Mouse (Mus musculus): Measurements from ENCODE around the gene Itpr3. TPM values are rescaled to one million over a fixed set of nuclear protein-coding genes. Genes with fewer than 3 reads are reported as not detected.

Itpr3 gene
- polyA plus RNA-seq, 1 experiment: 42.0 TPM

GRCm38 (mm10) chr17:27041046-27041786, 15.9 kb upstream of the Itpr3 start:
- WGBS: 87% methylated on average over 10 of the region's 13 CpGs
- no peak overlapping the region for H3K4me3 ChIP-seq (ENCODE audit: control insufficient read depth, insufficient read depth, low read length)
- no peaks in the 10 kb centered on the region for H3K36me3 ChIP-seq (ENCODE audit: control insufficient read depth, insufficient read depth, low read length)
- DNase-seq: no peak
- peaks cover 47% of the 10 kb centered on the region for H3K4me1 ChIP-seq (replicated peaks; ENCODE audit: control insufficient read depth, insufficient read depth, low read length)
- H3K27me3 ChIP-seq (ENCODE audit: control insufficient read depth, insufficient read depth, low read length): no peaks in the 10 kb centered on the region
- H3K27ac ChIP-seq (ENCODE audit: control insufficient read depth, insufficient read depth, low read length): no peak overlapping the region
- TF ChIP-seq POLR2A (IDR thresholded peaks at IDR 0.05; ENCODE audit: control insufficient read depth, extremely low read depth, insufficient read depth, low read length, poor library complexity): no peak
- TF ChIP-seq CTCF (IDR thresholded peaks at IDR 0.05; ENCODE audit: borderline replicate concordance, control insufficient read depth, extremely low read depth, insufficient read depth, low read length, poor library complexity): no peak

GRCm38 (mm10) chr17:27041787-27042055, 15.4 kb upstream of the Itpr3 start:
- no peak overlapping the region for H3K4me3 ChIP-seq (ENCODE audit: control insufficient read depth, insufficient read depth, low read length)
- no peak for DNase-seq
- no peaks in the 10 kb centered on the region for H3K36me3 ChIP-seq (ENCODE audit: control insufficient read depth, insufficient read depth, low read length)
- H3K27me3 ChIP-seq (ENCODE audit: control insufficient read depth, insufficient read depth, low read length): no peaks in the 10 kb centered on the region
- 75% methylated on average over 2 of the region's 2 CpGs for WGBS
- H3K27ac ChIP-seq (ENCODE audit: control insufficient read depth, insufficient read depth, low read length): no peak overlapping the region
- H3K4me1 ChIP-seq (replicated peaks; ENCODE audit: control insufficient read depth, insufficient read depth, low read length): peaks cover 47% of the 10 kb centered on the region
- TF ChIP-seq POLR2A (IDR thresholded peaks at IDR 0.05; ENCODE audit: control insufficient read depth, extremely low read depth, insufficient read depth, low read length, poor library complexity) (no peak), CTCF (IDR thresholded peaks at IDR 0.05; ENCODE audit: borderline replicate concordance, control insufficient read depth, extremely low read depth, insufficient read depth, low read length, poor library complexity) (no peak)

- WGBS: 43% methylated on average over 6 of the region's 6 CpGs
- Histone ChIP-seq H3K27ac (ENCODE audit: control insufficient read depth, insufficient read depth, low read length) (no peak overlapping the region; the same call in 1 of the 2 replicates), H3K27me3 (ENCODE audit: control insufficient read depth, insufficient read depth, low read length) (no peaks in the 10 kb centered on the region), H3K4me1 (replicated peaks; ENCODE audit: control insufficient read depth, insufficient read depth, low read length) (peaks cover 47% of the 10 kb centered on the region), H3K36me3 (ENCODE audit: control insufficient read depth, insufficient read depth, low read length) (no peaks in the 10 kb centered on the region), H3K4me3 (ENCODE audit: control insufficient read depth, insufficient read depth, low read length) (no peak overlapping the region)
- TF ChIP-seq CTCF (IDR thresholded peaks at IDR 0.05; ENCODE audit: borderline replicate concordance, control insufficient read depth, extremely low read depth, insufficient read depth, low read length, poor library complexity): no peak
- no peak for TF ChIP-seq POLR2A (IDR thresholded peaks at IDR 0.05; ENCODE audit: control insufficient read depth, extremely low read depth, insufficient read depth, low read length, poor library complexity)
- DNase-seq: no peak
Observed at GRCm38 (mm10) chr17:27042840-27043239, 14.3 kb upstream of the Itpr3 start.

GRCm38 (mm10) chr17:27045164-27045563, 11.9 kb upstream of the Itpr3 start:
- no peak for DNase-seq
- TF ChIP-seq CTCF (IDR thresholded peaks at IDR 0.05; ENCODE audit: borderline replicate concordance, control insufficient read depth, extremely low read depth, insufficient read depth, low read length, poor library complexity) (no peak), POLR2A (IDR thresholded peaks at IDR 0.05; ENCODE audit: control insufficient read depth, extremely low read depth, insufficient read depth, low read length, poor library complexity) (no peak)
- Histone ChIP-seq H3K4me3 (ENCODE audit: control insufficient read depth, insufficient read depth, low read length) (no peak overlapping the region), H3K36me3 (ENCODE audit: control insufficient read depth, insufficient read depth, low read length) (no peaks in the 10 kb centered on the region), H3K4me1 (replicated peaks; ENCODE audit: control insufficient read depth, insufficient read depth, low read length) (peaks cover 36% of the 10 kb centered on the region), H3K27ac (ENCODE audit: control insufficient read depth, insufficient read depth, low read length) (no peak overlapping the region), H3K27me3 (ENCODE audit: control insufficient read depth, insufficient read depth, low read length) (no peaks in the 10 kb centered on the region)
- 96% methylated on average over 6 of the region's 6 CpGs for WGBS

- Histone ChIP-seq H3K27me3 (ENCODE audit: control insufficient read depth, insufficient read depth, low read length) (no peaks in the 10 kb centered on the region), H3K4me3 (ENCODE audit: control insufficient read depth, insufficient read depth, low read length) (no peak overlapping the region), H3K36me3 (ENCODE audit: control insufficient read depth, insufficient read depth, low read length) (no peaks in the 10 kb centered on the region), H3K27ac (ENCODE audit: control insufficient read depth, insufficient read depth, low read length) (no peak overlapping the region), H3K4me1 (replicated peaks; ENCODE audit: control insufficient read depth, insufficient read depth, low read length) (peaks cover 27% of the 10 kb centered on the region)
- WGBS: 95% methylated on average over 14 of the region's 14 CpGs
- TF ChIP-seq POLR2A (IDR thresholded peaks at IDR 0.05; ENCODE audit: control insufficient read depth, extremely low read depth, insufficient read depth, low read length, poor library complexity) (no peak), CTCF (IDR thresholded peaks at IDR 0.05; ENCODE audit: borderline replicate concordance, control insufficient read depth, extremely low read depth, insufficient read depth, low read length, poor library complexity) (0 out of 2 replicates have a peak, but pooled peaks have one; percentile 42)
- DNase-seq: no peak
Observed at GRCm38 (mm10) chr17:27047762-27048444, 9.2 kb upstream of the Itpr3 start.

- Histone ChIP-seq H3K27me3 (ENCODE audit: control insufficient read depth, insufficient read depth, low read length) (no peaks in the 10 kb centered on the region), H3K4me1 (replicated peaks; ENCODE audit: control insufficient read depth, insufficient read depth, low read length) (peaks cover 19% of the 10 kb centered on the region), H3K4me3 (ENCODE audit: control insufficient read depth, insufficient read depth, low read length) (no peak overlapping the region), H3K36me3 (ENCODE audit: control insufficient read depth, insufficient read depth, low read length) (no peaks in the 10 kb centered on the region), H3K27ac (ENCODE audit: control insufficient read depth, insufficient read depth, low read length) (no peak overlapping the region)
- TF ChIP-seq POLR2A (IDR thresholded peaks at IDR 0.05; ENCODE audit: control insufficient read depth, extremely low read depth, insufficient read depth, low read length, poor library complexity): no peak
- no peak for TF ChIP-seq CTCF (IDR thresholded peaks at IDR 0.05; ENCODE audit: borderline replicate concordance, control insufficient read depth, extremely low read depth, insufficient read depth, low read length, poor library complexity)
- WGBS: 87% methylated on average over 14 of the region's 14 CpGs
- no peak for DNase-seq
Observed at GRCm38 (mm10) chr17:27048445-27049239, 8.5 kb upstream of the Itpr3 start.
